Mouse (Mus musculus) embryonic fibroblast, embryonic 13.5 days (primary cell): ENCODE measurements around the gene Spata3.

ENCODE experiments used
- CTCF ChIP-seq: IDR thresholded peaks from 2 replicates; pipeline ENCODE4 v1.5.1; 2011; ENCODE audit warnings: mild to moderate bottlenecking, control low read depth, low read length, moderate library complexity, borderline replicate concordance; ENCODE audit not compliant: insufficient read depth
- POLR2A ChIP-seq: IDR thresholded peaks from 2 replicates; pipeline ENCODE4 v1.6.1; 2011; ENCODE audit warnings: low read depth, mild to moderate bottlenecking, control low read depth, low read length, moderate library complexity

DNA sequence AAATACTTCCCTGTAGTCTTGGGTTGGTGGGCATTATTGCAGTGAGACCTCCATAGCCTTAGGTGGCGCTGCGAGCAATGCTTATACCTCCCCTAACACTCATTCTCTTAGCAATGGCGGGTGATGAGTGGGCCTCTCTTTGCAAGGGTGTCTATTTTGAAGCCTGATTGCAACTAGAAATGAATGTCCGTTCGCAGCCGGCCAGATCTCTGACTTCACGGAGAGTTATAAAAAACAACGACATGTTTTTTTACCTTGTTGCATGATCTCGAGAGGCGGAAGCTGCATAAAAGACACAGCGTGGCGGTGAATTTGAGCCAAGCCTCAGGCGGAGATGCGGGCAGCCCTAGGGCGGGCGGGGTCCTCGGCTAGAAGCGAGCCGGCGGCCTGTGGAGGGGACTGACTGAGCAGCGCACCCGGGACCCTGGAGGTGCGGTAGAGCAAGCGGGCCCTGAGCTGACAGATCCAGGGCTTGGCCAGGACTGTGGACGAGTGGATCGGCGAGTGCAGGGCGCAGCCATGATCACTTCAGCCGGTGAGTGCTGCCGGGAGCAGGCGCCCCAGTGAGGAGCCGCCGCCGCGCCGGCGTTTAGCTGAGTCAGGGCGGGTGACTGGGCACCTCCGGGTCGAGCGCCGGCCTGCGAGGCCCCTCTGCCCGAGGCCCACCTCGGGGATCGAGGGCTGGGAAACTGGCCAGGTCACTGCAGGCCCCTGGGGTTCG is 47.8 kb downstream of the Spata3 start, which contains the start of gene Psmd1:
- TF ChIP-seq CTCF (peak; percentile 74; the same call in 1 of the 2 replicates), POLR2A (peak; percentile 67)
